Comparison of ENCODE assay signal across 8 mouse cellular contexts in genomic region chr11:44740278-44741041, GRCm38 (mm10).
DNase-seq lines count a peak whose midpoint lies in the region; ATAC-seq and TF ChIP-seq lines count a peak whose summit lies in the region.

No protein-coding gene starts in this region.

- intact Hi-C loops in left cerebral cortex, postnatal 4 days (cut with DNase I), result no loop called here
- intact Hi-C loops in left cerebral cortex, adult 2 months (cut with DNase I), result no loop called here

- WGBS in hindbrain, embryonic 12.5 days, result 10% methylated on average over 6 of the region's 6 CpGs
- WGBS in midbrain, postnatal 0 days, result 12% methylated on average over 6 of the region's 6 CpGs
- 48% methylated on average over 6 of the region's 6 CpGs for WGBS in thymus, adult 2 months

- peak; percentile 33; the same call in 1 of the 2 replicates for ATAC-seq in hindbrain, embryonic 12.5 days (ENCODE audit: low FRiP score)
- no peak for ATAC-seq in midbrain, postnatal 0 days (ENCODE audit: low FRiP score)

- H3K36me3 ChIP-seq in hindbrain, embryonic 12.5 days, result no peaks in the 10 kb centered on the region
- H3K36me3 ChIP-seq in midbrain, postnatal 0 days (ENCODE audit: insufficient read depth, low read length), result no peaks in the 10 kb centered on the region
- no peaks in the 10 kb centered on the region for H3K36me3 ChIP-seq in thymus, adult 2 months (ENCODE audit: control insufficient read depth, insufficient read depth, low read length)

- no peaks in the 10 kb centered on the region for H3K9me3 ChIP-seq in hindbrain, embryonic 12.5 days (replicated peaks)
- no peaks in the 10 kb centered on the region for H3K9me3 ChIP-seq in midbrain, postnatal 0 days (ENCODE audit: low read length)

- peak overlapping the region; percentile 29 for H3K4me2 ChIP-seq in hindbrain, embryonic 12.5 days (replicated peaks)
- peak overlapping the region; percentile 34 for H3K4me2 ChIP-seq in midbrain, postnatal 0 days (ENCODE audit: low read depth, low read length, poor library complexity, severe bottlenecking)

- no peak overlapping the region for H3K27ac ChIP-seq in left cerebral cortex, adult 2 months
- H3K27ac ChIP-seq in embryonic fibroblast, embryonic 13.5 days (ENCODE audit: insufficient read depth, low read length), result peak overlapping the region; percentile 3; the same call in 1 of the 2 replicates
- H3K27ac ChIP-seq in hindbrain, embryonic 12.5 days, result peak overlapping the region; percentile 83
- no peak overlapping the region for H3K27ac ChIP-seq in midbrain, postnatal 0 days (ENCODE audit: low read depth, low read length)
- H3K27ac ChIP-seq in thymus, adult 2 months (ENCODE audit: control insufficient read depth, insufficient read depth, low read length), result no peak overlapping the region

- no peak overlapping the region for H3K4me3 ChIP-seq in left cerebral cortex, adult 2 months
- no peak overlapping the region for H3K4me3 ChIP-seq in embryonic fibroblast, embryonic 13.5 days (ENCODE audit: insufficient read depth, low read length)
- no peak overlapping the region for H3K4me3 ChIP-seq in hindbrain, embryonic 12.5 days
- peak overlapping the region; percentile 10; the same call in 1 of the 2 replicates for H3K4me3 ChIP-seq in midbrain, postnatal 0 days (ENCODE audit: low read depth, low read length)
- no peak overlapping the region for H3K4me3 ChIP-seq in thymus, adult 2 months (ENCODE audit: control insufficient read depth, insufficient read depth, low read length)

- peak; percentile 43 for DNase-seq in left cerebral cortex, postnatal 4 days
- no peak for DNase-seq in left cerebral cortex, adult 2 months (ENCODE audit: extremely low spot score in 1 of 2, low spot score in 2 of 2)
- DNase-seq in midbrain, postnatal 0 days (ENCODE audit: low spot score), result no peak
- no peak for DNase-seq in thymus, adult 2 months
- no peak for DNase-seq in cerebellum, adult 11 months
- DNase-seq in left cerebral cortex, adult 11 months (ENCODE audit: low spot score), result no peak

- H3K9ac ChIP-seq in hindbrain, embryonic 12.5 days, result no peak overlapping the region
- no peak overlapping the region for H3K9ac ChIP-seq in midbrain, postnatal 0 days (replicated peaks; ENCODE audit: low read length, poor library complexity, severe bottlenecking)

- no peaks in the 10 kb centered on the region for H3K27me3 ChIP-seq in hindbrain, embryonic 12.5 days
- no peaks in the 10 kb centered on the region for H3K27me3 ChIP-seq in midbrain, postnatal 0 days (ENCODE audit: insufficient read depth, low read length)
- no peaks in the 10 kb centered on the region for H3K27me3 ChIP-seq in thymus, adult 2 months (ENCODE audit: control insufficient read depth, insufficient read depth, low read length)

- H3K4me1 ChIP-seq in embryonic fibroblast, embryonic 13.5 days (ENCODE audit: control insufficient read depth, insufficient read depth, low read length), result peaks cover 5% of the 10 kb centered on the region; the same call in 1 of the 2 replicates
- H3K4me1 ChIP-seq in hindbrain, embryonic 12.5 days, result peaks cover 35% of the 10 kb centered on the region
- H3K4me1 ChIP-seq in midbrain, postnatal 0 days (ENCODE audit: insufficient read depth, low read length), result 0 out of 2 replicates have a peak, but pooled peaks cover 3% of the 10 kb centered on the region
- no peaks in the 10 kb centered on the region for H3K4me1 ChIP-seq in thymus, adult 2 months (replicated peaks; ENCODE audit: control insufficient read depth, insufficient read depth, low read length)

- no peak for TF ChIP-seq POLR2A in embryonic fibroblast, embryonic 13.5 days (IDR thresholded peaks at IDR 0.05; ENCODE audit: low read depth, low read length)
- no peak for TF ChIP-seq POLR2A in thymus, adult 2 months (IDR thresholded peaks at IDR 0.05; ENCODE audit: control insufficient read depth, extremely low read depth, insufficient read depth, low read length, poor library complexity)

- no peak for TF ChIP-seq CTCF in left cerebral cortex, adult 2 months (IDR thresholded peaks at IDR 0.05)
- no peak for TF ChIP-seq CTCF in embryonic fibroblast, embryonic 13.5 days (IDR thresholded peaks at IDR 0.05; ENCODE audit: borderline replicate concordance, insufficient read depth, low read length)
- no peak for TF ChIP-seq CTCF in midbrain, postnatal 0 days (IDR thresholded peaks at IDR 0.05)
- no peak for TF ChIP-seq CTCF in thymus, adult 2 months (IDR thresholded peaks at IDR 0.05; ENCODE audit: borderline replicate concordance, control insufficient read depth, extremely low read depth, insufficient read depth, low read length, poor library complexity)

Comparison
In these comparisons a context has a peak if more than half of its experiments do, and no peak if none do; other contexts are left out.
1. H3K27ac ChIP-seq: peak in embryonic fibroblast, embryonic 13.5 days (single experiment) and hindbrain, embryonic 12.5 days (single experiment); none in left cerebral cortex, adult 2 months (single experiment), midbrain, postnatal 0 days (single experiment) and thymus, adult 2 months (single experiment).